Mouse (Mus musculus) intestine, postnatal 0 days (tissue): ENCODE results near the gene Tssk6. TPM values are rescaled to one million over a fixed set of nuclear protein-coding genes. Genes with fewer than 3 reads are reported as not detected.
"Not testable (repeated sequence)": the region's sequence is repeated elsewhere in the genome, so short reads cannot be mapped to it uniquely, and the experiment has no call there.

Experiments
- ATAC-seq: fragments of 200-750 bp; cut with Nextera tagmentation; 2 replicates; pipeline ENCODE4 v1.8.0; 2017; ENCODE audit warnings: mild to moderate bottlenecking, moderate TSS enrichment, moderate library complexity
- H3K27ac ChIP-seq: fragments of 300-500 bp; sonication (generic); 2 replicates; pipeline ENCODE4 v1.5.1; 2014; ENCODE audit warnings: mild to moderate bottlenecking, low read depth, low read length, moderate library complexity
- H3K27me3 ChIP-seq: fragments of 300-500 bp; sonication (generic); replicated peaks from 2 replicates; pipeline ENCODE4 v1.6.1; 2014; ENCODE audit warnings: low read length, mixed read lengths; ENCODE audit not compliant: control insufficient read depth, insufficient read depth
- H3K36me3 ChIP-seq: fragments of 300-500 bp; sonication (generic); 2 replicates; pipeline ENCODE4 v1.6.1; 2014; ENCODE audit warnings: mild to moderate bottlenecking, moderate library complexity; ENCODE audit not compliant: control insufficient read depth, insufficient read depth
- H3K4me1 ChIP-seq: fragments of 300-500 bp; sonication (generic); replicated peaks from 2 replicates; pipeline ENCODE4 v1.6.1; 2014; ENCODE audit warnings: antibody characterized with exemption, low read length, mixed read lengths; ENCODE audit not compliant: control insufficient read depth, insufficient read depth
- H3K4me2 ChIP-seq: fragments of 300-500 bp; sonication (generic); replicated peaks from 2 replicates; pipeline ENCODE4 v1.6.1; 2014; ENCODE audit warnings: low read depth, mild to moderate bottlenecking, moderate library complexity
- H3K4me3 ChIP-seq: fragments of 300-500 bp; sonication (generic); 2 replicates; pipeline ENCODE4 v1.5.1; 2014; ENCODE audit warnings: low read depth, low read length
- H3K9ac ChIP-seq: fragments of 300-500 bp; sonication (generic); 2 replicates; pipeline ENCODE4 v1.6.1; 2014; ENCODE audit warnings: mild to moderate bottlenecking, low read depth, low read length
- H3K9me3 ChIP-seq: fragments of 300-500 bp; sonication (generic); 2 replicates; pipeline ENCODE4 v1.6.1; 2016; ENCODE audit warnings: mixed run types; ENCODE audit not compliant: control insufficient read depth
- CTCF ChIP-seq: sonication (generic); IDR thresholded peaks from 2 replicates; pipeline ENCODE4 v1.5.1; 2016; ENCODE audit warnings: low read depth, mild to moderate bottlenecking, control low read depth, antibody characterized with exemption, moderate library complexity
- WGBS: fragments of 180-500 bp; shearing (Covaris S2); extraction: QIAGEN DNeasy Blood & Tissue Kit; methylation state at CpG from one replicate; pipeline ENCODE4 v1.1.7; 2014; 5-methylcytosine and 5-hydroxymethylcytosine counted together
- polyA plus RNA-seq: library from polyadenylated mRNA; unstranded; fragments of >200 nt; fragmentation: Nextera tagmentation; extraction: Ambion mirVana; gene quantifications from 2 replicates; pipeline ENCODE4 v1.2.1, GENCODE M21; 2015

Gene Tssk6
- polyA plus RNA-seq, 1 experiment from 2014 or later: 2.3 TPM

DNA sequence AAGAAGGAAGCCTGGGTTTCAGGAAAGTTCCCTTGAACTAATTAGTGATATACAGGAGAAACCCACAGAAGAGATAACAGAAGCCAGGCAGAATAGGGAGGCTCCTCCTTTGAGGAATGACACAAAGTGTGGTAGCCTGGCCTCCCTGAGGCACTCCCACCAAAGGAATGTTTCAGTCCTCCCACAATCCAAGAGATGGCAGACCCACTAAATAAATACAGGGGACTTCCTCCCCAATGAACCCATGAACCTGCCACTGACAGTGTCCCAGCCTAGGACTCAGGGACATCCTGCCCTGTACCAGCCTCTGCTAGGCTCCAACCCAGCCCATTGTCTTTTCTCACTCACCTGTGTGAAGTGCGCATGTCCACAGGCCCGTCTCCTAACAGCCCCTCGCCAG lies 33.4 kb downstream of the Tssk6 start:
- no peaks in the 10 kb centered on the region for H3K27me3 ChIP-seq
- 77% methylated on average over 3 of the region's 3 CpGs for WGBS
- no peak overlapping the region for H3K4me3 ChIP-seq
- H3K9me3 ChIP-seq: no peaks in the 10 kb centered on the region
- peaks cover 13% of the 10 kb centered on the region for H3K4me1 ChIP-seq
- H3K9ac ChIP-seq: no peak overlapping the region
- TF ChIP-seq CTCF: no peak
- peak overlapping the region; percentile 37; the same call in 1 of the 2 replicates for H3K27ac ChIP-seq
- no peak for ATAC-seq
- H3K36me3 ChIP-seq: peaks cover 26% of the 10 kb centered on the region
- no peak overlapping the region for H3K4me2 ChIP-seq

GRCm38 (mm10) chr8:69936050-69936794 lies 34.2 kb downstream of the Tssk6 start:
- no peak overlapping the region for H3K9ac ChIP-seq
- ATAC-seq: peak; percentile 73

DNA sequence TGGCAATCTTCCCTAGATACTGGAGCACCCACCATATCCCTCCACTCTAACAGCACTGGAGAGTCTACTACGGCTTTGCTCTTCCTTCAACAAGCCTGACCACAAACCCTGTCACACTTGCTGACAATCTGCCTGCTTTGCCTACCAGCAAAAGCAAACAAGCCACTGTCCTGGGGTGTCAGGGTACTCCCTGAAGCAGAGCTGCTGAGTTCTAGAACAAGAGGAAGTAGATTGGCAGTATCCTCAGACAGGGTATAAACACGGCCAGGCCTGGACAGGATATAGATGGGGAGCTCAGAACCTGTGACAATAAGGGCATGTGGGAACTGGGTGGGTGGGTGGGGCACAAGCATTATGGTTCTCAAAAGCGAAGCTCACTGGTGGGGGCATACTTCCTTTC lies 35.5 kb downstream of the Tssk6 start:
- no peak overlapping the region for H3K9ac ChIP-seq
- no peak overlapping the region for H3K4me3 ChIP-seq
- H3K4me2 ChIP-seq: no peak overlapping the region
- H3K9me3 ChIP-seq: no peaks in the 10 kb centered on the region
- H3K27ac ChIP-seq: peak overlapping the region; percentile 37; the same call in 1 of the 2 replicates
- WGBS: 62% methylated on average over 3 of the region's 3 CpGs
- no peak for TF ChIP-seq CTCF
- ATAC-seq: no peak
- H3K27me3 ChIP-seq: no peaks in the 10 kb centered on the region
- peaks cover 13% of the 10 kb centered on the region for H3K4me1 ChIP-seq
- H3K36me3 ChIP-seq: peaks cover 26% of the 10 kb centered on the region

More at GRCm38 (mm10) chr8:69936050-69936794, 34.2 kb downstream of the Tssk6 start:
- Histone ChIP-seq H3K4me2 (no peak overlapping the region), H3K9me3 (no peaks in the 10 kb centered on the region), H3K4me1 (peaks cover 13% of the 10 kb centered on the region), H3K36me3 (peaks cover 26% of the 10 kb centered on the region), H3K4me3 (no peak overlapping the region), H3K27ac (peak overlapping the region; percentile 37), H3K27me3 (no peaks in the 10 kb centered on the region)
- 44% methylated on average over 7 of the region's 7 CpGs for WGBS
- TF ChIP-seq CTCF: no peak

DNA sequence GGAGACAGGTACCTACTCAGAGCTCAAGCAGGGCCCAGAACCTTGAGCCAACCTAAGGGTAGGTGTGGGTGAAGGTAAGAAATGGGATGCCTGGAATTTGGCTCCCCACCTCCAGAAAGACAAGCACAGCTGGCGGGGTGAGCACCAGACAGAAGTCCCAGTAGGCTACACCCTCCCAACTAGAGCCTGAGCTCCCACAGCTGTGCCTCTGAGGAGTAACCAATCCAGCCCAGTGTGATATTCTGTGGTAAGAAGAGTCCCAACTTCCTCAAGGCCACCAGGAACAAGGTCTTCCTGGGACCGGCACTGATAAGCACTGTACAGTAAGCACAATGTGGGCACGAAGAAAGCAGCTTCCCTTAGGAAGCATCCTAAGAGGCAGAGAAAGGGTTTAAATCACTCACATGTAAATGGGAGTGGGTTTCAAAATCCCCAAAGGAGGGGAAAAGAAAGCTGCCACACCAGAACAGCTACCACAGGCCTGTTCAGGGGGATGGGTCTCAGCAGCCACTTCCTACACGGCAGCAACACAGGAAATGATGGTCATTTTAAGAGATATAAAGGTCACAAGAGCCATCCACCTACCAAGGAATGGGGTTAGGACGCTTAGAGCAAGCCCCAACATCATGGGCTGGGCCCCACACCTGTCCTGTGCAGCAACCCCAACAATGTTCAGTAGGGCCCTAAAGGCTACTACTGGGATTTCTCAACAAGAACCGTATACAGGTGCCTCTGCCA lies 36.4 kb downstream of the Tssk6 start:
- peaks cover 13% of the 10 kb centered on the region for H3K4me1 ChIP-seq
- H3K4me2 ChIP-seq: no peak overlapping the region
- no peak for TF ChIP-seq CTCF
- 49% methylated on average over 6 of the region's 6 CpGs for WGBS
- H3K9me3 ChIP-seq: no peaks in the 10 kb centered on the region
- ATAC-seq: no peak
- no peak overlapping the region for H3K4me3 ChIP-seq
- H3K9ac ChIP-seq: no peak overlapping the region
- peaks cover 19% of the 10 kb centered on the region for H3K36me3 ChIP-seq
- H3K27ac ChIP-seq: peak overlapping the region; percentile 43
- no peaks in the 10 kb centered on the region for H3K27me3 ChIP-seq

DNA sequence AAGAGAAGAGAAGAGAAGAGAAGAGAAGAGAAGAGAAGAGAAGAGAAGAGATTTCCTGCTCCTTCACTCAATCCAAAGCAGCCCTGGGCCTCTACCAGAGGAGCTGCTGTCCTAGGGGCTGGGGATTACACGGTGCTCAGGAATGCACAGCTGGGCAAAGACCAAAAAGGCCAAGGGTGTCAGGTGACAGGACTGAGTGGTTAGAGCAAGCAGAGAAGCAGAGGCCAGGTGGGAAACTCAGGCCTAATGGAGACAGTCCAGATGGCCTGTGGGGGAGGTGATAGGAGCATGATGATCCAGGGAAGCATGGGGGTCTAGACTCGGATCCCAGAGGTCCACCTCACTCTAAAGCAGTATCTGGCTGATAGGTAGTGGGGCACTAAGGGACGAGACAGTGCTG lies 37.6 kb downstream of the Tssk6 start:
- ATAC-seq: peak; percentile 29; the same call in 1 of the 2 replicates
- TF ChIP-seq CTCF: no peak
- Histone ChIP-seq H3K4me1 (peaks cover 13% of the 10 kb centered on the region), H3K4me3 (no peak overlapping the region), H3K27ac (peak overlapping the region; percentile 54), H3K4me2 (no peak overlapping the region), H3K36me3 (peaks cover 9% of the 10 kb centered on the region), H3K9ac (no peak overlapping the region), H3K27me3 (no peaks in the 10 kb centered on the region), H3K9me3 (no peaks in the 10 kb centered on the region)
- WGBS: 22% methylated on average over 3 of the region's 3 CpGs

GRCm38 (mm10) chr8:69940386-69940785 lies 38.4 kb downstream of the Tssk6 start:
- no peak overlapping the region for H3K9ac ChIP-seq
- H3K27me3 ChIP-seq: no peaks in the 10 kb centered on the region
- no peaks in the 10 kb centered on the region for H3K9me3 ChIP-seq
- 0 out of 2 replicates have a peak overlapping the region, but pooled peaks have one; percentile 54 for H3K27ac ChIP-seq
- ATAC-seq: no peak
- 85% methylated on average over 2 of the region's 2 CpGs for WGBS
- no peak for TF ChIP-seq CTCF
- no peak overlapping the region for H3K4me3 ChIP-seq
- peaks cover 13% of the 10 kb centered on the region for H3K4me1 ChIP-seq
- peaks cover 3% of the 10 kb centered on the region for H3K36me3 ChIP-seq
- H3K4me2 ChIP-seq: no peak overlapping the region

DNA sequence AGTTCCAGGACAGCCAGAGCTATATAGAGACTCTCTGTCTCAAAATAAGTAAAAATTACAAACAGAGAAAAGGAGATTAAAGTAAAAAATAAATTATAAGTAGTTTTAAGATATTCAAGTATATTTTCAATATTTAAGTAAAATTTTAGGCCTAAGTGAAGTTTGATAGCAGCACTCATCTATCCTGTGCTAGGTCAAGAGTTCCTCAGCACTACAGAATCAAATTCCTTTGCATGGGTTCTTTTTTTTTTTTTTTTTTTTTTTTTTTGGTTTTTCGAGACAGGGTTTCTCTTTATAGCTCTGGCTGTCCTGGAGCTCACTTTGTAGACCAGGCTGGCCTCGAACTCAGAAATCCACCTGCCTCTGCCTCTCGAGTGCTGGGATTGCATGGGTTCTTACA lies 40.5 kb downstream of the Tssk6 start:
- not testable (repeated sequence) for H3K27ac ChIP-seq, H3K9me3 ChIP-seq, H3K27me3 ChIP-seq, H3K36me3 ChIP-seq, H3K4me3 ChIP-seq, ATAC-seq, H3K4me2 ChIP-seq, H3K9ac ChIP-seq, H3K4me1 ChIP-seq
- 93% methylated on average over 2 of the region's 3 CpGs for WGBS
